Mouse (Mus musculus): ENCODE data around the gene Ptprg.

DNA sequence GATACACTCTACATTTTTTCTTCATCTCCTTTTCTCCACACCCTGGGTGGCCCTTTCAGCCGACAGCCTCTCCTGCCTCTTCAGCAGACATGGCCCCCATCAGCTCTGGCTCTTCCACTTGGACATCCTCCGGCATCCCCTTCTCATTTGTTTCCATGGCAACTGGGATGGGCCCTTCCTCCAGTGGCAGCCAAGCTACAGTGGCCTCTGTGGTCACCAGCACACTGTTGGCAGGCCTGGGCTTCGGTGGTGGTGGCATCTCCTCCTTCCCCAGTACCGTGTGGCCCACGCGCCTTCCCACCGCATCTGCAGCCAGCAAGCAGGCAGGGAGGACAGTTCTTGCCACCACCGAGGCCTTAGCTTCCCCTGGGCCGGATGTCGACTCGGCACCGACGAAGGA, 600.3 kb downstream of the Ptprg start:
- TF ChIP-seq POLR2A (IDR thresholded peaks at IDR 0.05; ENCODE audit: insufficient read depth, low read depth, low read length) (no peak), CTCF (IDR thresholded peaks at IDR 0.05) (no peak)
